Mouse (Mus musculus) heart, adult 8-10 months (tissue): ENCODE results near the gene Pim1. TPM values are rescaled to one million over a fixed set of nuclear protein-coding genes. Genes with fewer than 3 reads are reported as not detected.
"Not testable (repeated sequence)": the region's sequence is repeated elsewhere in the genome, so short reads cannot be mapped to it uniquely, and the experiment has no call there.

Experiments used
- DNase-seq: peaks from one replicate; pipeline ENCODE4 v3.0.0; 2022; ENCODE audit warnings: low spot score
- total RNA-seq, 4 experiments: library from RNA; stranded (reverse); gene quantifications; 2 replicates each; pipeline ENCODE4 v1.2.4; 2022

The Pim1 gene
- total RNA-seq, 4 experiments from 2014 or later: 16.0 to 22.3 (median 17.4) TPM

DNA sequence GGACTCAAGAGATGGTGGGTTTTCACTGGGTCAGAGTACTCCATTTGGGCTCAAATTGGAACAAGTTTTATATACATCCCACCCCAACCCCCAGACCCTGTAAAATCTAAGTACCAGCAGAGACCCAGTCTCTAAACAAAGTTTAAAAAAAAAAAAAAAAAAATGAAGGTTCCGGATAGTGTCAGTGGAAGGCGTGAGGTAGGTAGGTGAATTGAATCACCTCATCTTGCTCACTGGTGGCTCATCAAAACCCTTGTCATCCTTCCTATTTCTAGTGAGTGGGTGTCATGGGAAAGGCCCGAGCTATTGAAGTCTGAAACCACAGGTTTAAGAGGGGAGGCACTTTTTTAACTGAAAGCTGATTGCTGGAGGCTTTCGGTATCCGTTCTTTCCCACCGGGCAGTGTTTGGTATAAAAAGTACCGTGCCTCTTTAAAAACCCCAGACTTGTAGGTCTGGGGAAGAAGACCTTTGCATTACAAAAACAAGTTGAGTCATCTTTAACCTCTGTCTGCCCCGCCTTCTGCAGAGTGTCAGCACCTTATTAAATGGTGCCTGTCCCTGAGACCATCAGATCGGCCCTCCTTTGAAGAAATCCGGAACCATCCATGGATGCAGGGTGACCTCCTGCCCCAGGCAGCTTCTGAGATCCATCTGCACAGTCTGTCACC is 3.6 kb downstream of the Pim1 start:
- DNase-seq: no peak

DNA sequence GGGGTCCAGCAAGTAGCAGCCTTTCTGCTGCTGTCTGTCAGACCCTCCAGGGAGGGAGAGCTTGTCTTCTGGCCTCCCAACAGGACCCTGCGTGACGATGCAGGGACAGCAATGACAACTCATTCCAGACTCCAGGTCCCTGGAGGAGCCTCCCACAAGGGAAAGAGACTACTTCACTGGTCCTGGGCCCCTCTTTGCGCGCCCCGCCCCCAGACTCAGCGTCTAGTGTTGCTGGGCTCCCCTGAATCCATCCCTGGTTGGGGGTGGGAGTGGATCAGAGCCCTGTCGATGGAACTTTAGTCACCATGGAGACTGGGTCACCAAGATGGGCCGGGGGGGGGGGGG is 4.2 kb downstream of the Pim1 start:
- no peak for DNase-seq

DNA sequence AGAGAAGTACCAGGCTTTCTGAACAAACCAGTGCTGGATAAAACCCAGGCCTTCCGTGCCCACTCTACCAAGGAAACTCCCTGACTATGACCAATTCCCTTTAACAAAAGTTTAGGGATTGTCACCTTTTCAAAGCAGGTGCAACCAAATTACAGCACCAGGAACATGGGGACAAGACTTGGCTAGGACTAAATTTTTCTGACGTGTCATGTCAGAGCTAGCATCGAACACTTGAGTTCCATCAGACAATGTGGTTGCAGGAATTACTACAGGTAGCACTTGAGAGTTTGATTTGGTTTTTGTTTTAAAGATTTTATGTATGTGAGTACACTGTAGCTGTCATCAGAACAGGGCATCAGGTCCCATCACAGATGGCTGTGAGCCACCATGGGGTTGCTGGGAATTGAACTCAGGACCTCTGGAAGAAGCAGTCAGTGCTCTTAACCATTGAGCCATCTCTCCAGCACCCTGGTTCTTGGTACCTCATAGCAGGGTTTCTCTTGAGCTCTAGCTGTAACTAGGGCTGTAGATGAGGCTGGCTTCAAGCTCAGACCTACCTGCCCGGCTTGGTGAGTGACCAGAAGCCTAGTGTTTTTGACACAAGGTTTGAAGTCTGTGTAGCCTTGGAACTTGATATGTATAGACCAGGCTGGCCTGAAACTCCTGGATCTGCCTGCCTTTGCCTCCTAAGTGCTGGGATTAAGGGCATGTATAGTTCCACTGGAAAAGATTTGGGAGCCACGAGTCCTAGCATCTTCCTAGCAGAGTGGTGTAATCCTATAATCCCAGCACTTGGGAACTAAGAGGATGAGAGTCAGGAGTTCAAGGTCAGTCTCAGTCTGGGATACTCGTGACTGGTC is 5.9 kb downstream of the Pim1 start:
- no peak for DNase-seq

DNA sequence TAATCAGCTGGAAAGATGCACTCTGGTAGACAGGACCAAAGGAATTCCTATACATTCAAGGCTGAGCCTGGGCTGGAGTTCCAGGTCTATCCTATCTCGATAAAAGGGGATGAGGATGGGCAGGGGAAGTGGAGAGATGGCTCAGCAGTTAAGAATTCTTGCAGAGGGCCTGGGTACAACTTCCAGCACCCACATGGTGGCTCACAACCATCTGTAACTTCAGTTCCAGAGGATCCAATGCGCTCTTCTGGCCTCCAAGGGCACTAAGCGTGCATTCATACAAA is 6.5 kb downstream of the Pim1 start:
- no peak for DNase-seq

DNA sequence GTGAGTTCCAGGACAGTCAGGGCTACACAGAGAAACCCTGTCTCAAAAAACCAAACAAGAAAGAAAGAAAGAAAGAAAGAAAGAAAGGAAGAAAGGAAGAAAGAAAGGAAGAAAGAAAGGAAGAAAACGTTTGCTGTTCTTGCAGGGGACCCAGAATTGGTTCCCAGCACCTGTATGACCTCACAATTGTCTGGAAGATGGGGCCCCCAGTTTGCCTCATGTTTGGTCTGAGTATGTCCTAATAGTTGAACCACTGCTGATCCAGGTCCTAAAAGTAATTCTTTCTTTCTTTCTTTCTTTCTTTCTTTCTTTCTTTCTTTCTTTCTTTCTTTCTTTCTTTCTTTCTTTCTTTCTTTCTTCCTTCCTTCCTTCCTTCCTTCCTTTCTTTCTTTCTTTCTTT is 6.9 kb downstream of the Pim1 start:
- DNase-seq: not testable (repeated sequence)

DNA sequence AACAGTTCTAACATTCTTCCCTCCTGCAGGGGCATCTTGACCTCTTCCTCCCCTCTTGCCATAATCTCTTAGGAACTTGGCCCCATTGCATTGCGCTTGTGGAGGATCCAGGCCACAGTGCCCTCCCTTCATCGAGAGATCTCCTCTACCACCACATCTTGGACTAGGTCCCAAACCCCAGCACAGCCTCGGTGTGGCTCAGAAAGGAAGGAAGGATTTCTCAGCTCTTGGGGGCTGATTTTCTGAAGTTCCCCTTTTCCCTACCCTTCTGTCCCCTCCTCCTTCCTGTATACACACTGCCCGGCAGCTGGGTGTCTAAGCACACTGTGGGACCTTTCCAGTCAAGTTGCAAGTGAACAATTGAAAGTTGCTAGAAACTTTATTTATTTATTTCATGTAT is 7.5 kb downstream of the Pim1 start:
- DNase-seq: peak; percentile 45

DNA sequence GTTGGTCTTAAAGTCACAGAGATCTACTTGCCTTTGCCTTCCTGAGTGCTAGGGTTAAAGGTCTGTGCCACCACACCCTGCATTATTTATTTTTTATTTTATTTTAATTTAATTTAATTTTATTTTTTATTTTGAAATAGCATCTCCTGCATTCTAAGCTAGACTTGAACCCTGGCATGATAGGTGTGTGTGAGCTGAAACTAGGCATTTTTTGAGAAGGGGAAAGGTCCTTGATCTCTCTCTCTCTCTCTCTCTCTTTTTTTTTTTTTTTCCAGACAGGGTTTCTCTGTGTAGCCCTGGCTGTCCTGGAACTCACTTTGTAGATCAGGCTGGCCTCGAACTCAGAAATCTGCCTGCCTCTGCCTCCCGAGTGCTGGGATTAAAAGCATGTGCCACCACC is 8.4 kb downstream of the Pim1 start:
- DNase-seq: not testable (repeated sequence)

DNA sequence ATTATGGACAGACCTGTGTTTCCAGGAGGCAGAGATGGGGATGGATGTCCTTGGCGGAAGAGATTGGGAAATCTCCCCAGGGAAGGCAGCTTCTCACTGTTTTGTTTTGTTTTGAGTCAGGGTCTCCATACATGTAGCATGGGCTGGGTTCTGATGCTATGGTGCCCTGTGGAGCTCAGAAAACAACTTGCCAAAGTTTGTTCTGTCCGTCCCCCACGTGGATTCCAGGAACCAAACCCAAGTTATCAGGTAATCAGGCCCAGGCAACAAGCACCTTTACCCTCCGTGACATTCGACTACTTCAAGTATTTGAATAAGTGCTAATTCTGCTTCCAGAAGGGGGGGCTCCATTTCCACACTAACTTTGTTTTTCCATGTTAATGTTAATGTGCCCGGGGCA is 9.0 kb downstream of the Pim1 start:
- DNase-seq: no peak

DNA sequence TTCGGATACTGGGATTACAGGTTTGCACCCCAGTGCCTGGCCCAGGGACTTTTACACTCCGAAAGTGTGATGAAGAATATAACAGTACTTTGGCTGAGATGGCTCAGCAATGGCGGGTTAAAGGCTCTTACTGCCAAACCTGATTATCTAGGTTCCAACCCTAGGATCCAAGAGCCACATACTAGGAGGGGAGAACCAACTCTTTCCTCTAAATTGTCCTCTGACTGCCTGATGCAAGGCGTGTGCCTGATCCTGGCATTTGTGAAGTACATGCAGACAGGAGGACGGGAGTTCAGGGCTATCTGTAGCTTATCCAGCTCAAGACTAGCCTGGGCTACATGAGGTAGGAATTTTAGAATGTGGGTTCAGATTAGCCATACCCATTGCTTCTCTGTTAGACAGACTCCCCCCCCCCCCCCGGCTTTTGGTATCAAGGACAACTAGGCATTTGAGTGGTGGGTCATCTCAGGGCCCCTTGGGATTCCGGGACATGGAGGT is 9.7 kb downstream of the Pim1 start:
- DNase-seq: no peak

DNA sequence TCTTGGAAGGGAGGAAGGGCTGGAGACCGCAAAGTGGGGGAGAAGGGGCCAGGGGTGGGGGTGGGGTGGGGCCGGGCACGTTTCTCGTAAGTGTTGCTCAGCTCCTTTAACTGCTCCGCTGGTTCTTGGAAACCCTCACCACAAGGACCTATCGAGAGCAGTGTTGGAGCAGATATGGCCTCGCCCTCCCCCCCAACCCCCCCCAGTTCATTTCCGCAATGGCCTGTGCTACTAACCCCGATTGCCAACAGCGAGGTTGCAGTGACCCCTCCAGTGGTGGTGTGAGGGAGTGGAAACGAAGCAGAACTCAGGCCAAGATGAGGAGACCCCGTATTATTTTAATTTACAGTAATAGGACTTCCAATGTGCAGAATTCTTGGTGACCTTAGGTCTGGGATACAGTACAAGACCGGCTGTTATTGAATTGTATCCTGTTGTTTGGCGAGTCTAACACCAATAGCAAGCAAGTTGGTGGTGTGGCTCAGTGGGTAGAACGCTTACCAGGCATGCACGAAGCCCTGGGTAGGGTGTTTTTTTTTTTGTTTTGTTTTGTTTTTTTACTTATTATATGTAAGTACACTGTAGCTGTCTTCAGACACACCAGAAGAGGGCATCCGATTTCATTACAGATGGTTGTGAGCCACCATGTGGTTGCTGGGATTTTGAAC is 10.4 kb downstream of the Pim1 start:
- no peak for DNase-seq

DNA sequence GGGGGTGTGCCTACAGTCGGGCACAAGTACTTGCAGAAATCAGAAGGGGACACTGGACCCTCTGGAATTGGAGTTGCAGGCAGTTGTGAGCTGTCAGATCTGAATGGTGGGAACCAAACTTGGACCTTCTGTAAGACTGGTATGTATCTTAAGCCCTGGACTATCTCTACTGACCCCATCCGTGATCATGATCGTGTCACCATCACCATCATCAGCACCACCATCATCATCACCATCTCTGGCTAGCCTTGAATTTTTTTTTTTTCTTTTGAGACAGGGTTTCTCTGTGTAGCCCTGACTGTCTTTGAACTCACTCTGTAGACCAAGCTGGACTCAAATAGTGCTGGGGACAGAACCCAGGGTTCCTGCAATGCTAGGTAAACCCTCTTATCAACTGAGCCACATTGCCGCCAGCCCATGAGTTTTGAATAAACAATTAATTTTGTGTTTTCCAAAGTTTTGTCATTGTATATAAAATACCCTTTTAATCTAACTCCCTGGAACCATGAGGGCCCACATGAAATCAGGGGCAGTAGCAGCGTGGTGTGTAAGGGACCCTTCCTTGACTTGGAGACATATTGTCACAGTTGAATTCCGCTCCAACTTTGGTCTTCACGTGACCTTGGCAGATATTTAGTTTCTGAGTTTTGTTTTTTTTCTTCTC is 11.6 kb downstream of the Pim1 start:
- DNase-seq: no peak

DNA sequence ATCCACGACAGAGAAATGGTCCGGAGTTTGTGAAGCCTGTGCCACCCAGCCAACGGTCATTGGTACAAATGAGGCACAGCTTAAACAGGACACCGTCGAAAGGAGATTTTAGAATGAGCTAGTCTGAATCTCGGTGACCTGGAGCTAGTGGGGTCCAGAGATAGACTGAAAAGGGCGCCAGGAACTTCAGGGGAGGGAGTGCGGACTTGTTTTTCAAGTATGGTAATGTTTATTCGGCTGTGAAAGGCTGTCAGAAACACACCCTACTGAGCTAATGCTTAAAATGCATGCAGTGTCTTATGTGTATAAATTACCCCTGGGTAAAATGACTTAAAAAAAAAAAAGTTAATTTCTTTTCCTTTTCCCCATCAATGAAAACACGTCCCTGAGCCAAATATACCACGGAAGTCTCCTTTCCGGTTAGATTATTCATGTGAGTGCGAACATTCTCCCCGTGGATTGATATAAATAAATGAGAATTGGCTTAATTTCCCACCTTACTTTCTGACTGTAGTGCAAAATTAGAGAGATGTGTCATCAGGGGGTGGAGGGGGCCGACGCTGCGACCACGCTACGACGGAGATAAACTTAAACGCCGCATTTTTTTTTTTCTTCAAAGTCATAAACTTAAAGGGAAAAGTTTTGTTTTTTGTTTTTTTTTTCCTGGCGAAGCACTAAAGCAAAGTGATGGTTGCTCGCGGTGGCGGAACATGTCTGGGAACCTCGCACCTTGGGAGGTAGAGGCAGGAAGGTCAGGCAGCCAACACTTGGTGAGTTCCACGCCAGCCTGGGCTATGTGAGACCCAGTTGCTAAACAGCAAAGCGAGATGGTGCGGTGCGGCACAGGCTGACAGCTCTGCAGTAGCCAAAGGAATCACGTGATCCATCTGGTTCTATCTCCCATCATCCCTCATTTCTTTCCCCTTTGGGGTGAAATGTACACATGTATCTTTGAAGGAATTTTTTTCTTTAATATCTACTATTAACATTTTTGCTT is 12.4 kb downstream of the Pim1 start:
- DNase-seq: no peak

DNA sequence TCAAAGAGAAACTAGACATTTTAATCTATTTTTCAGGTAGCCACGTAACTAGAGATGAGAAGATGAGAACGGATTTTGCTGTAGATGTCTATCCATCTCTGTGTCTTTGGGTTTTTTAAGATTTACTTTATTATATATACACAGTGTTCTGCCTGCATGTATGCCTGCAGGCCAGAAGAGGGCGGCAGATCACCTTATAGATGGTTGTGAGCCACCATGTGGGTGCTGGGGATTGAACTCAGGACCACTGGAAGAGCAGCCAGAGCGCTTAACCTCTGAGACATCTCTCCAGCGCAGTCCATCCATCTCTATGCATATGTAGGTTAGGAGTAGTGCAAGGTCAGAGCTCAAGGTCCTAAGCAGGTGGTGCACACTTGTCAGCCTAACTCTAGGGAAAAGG is 13.1 kb downstream of the Pim1 start:
- no peak for DNase-seq

DNA sequence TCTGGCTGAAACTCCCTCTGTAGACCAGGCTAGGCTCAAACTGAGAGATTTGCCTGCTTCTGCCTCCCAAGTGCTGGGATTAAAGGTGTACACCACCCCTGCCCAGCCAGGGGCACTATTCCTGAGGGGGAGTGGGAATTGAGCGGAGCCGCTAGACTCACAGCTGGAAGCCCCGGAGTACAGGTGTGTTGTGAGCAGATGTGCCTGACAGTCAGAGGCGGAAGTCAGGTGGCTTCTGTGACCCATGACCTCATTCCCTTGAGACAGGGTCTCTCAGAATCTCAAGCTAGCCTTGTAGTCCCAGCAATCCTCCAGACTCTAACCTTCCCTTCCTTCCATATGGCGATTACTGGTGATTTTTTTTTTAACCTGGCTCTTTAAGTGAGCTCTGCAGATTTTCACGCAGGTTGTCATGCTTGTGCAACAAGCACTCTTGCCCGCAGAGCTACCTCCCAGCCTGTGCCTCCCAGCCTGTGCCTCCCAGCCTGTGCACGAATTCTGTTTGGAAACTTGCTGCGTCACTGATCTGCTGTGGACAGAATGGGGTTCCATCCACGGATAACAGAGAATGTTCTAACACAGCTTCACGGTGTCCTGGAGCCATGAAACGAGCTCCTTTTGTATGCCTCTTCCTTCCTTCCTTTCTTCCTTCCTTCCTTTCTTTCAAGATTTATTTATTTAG is 18.5 kb downstream of the Pim1 start:
- no peak for DNase-seq

DNA sequence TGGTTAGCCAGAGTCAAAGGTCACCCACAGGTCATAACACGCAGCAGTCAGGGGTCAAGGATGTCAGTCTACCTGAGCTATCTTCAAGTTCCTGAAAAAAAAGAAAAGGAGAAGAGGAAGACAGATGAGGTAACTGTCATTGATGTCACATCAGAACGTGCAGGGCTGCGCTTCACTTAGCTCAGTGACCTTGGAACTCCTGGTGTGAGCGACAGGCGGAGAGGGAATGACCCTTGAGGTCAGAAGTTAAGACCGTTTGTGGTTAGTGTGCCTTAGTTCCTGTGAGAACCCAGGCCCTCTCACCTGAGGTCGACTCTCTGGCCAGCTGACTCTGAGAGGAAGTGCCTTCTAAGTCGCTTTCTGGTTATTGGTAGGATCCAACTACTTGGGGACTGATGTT is 20.1 kb downstream of the Pim1 start:
- no peak for DNase-seq

DNA sequence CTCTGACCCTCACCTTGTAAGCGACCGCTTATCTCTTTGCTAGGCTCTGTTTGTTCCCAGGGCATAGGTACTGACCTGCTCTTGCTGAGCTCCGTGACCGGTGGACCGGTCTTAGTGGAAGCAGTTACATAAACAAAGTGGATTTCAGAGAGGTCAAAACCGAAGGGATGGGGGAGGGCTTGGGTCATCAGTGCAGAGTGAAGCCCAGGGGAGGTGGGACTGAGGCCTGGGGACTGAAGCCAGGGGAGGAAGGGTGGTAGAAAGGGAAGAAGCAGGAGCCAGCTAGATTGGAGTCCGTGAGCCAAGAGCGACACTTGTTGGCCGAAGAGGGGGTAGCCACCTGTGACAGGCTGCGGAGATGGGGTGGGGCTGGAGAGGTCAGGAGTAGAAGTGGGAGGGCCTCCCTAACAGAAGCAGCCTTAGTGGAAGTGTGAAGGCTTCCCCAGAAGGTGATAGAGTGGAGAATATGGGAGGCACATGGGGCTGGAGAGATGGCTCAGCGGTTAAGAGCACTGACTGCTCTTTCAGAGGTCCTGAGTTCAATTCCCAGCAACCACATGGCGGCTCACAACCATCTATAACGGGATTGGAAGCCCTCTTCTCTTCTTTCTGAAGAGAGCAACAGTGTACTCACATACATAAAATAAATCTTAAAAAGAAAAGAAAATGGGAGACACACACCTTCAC is 22.6 kb downstream of the Pim1 start:
- peak; percentile 43 for DNase-seq

DNA sequence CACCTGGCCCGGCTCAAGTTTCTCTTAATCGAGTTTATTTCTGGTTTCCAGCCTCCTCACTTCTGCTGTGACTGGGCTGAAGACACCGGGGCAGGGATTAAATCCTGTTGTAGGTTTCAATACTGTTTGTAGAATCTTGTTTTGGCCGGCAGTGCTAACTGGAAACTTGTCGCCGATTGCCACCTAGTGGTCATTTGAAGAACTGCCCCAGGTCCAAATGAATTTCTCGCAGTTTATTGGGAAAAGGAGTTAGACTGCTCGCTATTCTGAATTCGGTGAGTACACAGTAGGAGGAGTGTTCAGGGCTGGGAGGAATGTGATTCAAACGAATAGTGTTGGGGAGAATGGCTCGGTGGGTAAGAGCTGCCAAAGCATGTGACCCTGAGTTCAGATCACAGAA is 23.9 kb downstream of the Pim1 start:
- peak; percentile 88 for DNase-seq

DNA sequence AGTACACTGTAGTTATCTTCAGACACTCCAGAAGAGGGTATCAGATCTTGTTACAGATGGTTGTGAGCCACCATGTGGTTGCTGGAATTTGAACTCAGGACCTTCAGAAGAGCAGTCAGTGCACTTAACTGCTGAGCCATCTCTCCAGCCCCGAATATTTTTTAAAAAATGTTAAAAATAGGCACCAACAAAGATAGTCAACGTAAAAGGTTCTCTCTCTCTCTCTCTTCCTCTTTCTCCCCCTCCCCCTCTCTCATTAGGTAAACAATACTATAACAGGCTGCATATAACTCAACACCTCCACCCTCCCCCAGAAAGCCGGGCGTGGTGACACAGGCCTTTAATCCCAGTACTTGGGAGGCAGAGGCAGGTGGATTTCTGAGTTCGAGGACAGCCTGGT is 28.1 kb downstream of the Pim1 start:
- DNase-seq: not testable (repeated sequence)

DNA sequence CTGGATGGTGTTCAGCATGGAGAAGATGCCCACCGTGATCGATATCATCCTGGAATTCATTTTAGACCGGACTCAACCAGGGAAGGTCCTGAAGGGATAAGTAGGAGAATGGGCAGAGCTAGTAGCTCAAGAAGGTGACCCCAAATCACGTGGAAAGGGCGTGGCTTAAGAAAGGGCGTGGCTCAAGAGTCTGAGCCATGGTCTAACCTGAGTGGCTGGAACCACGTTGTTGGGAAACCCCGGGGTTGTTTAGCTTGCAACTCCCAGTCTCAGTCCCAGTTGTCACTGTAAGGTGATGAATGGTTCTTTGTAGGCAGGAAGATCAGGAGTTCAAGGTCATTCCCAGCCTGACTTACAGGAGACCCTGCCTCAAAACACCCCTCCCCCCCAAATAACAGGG is 29.2 kb downstream of the Pim1 start:
- no peak for DNase-seq

DNA sequence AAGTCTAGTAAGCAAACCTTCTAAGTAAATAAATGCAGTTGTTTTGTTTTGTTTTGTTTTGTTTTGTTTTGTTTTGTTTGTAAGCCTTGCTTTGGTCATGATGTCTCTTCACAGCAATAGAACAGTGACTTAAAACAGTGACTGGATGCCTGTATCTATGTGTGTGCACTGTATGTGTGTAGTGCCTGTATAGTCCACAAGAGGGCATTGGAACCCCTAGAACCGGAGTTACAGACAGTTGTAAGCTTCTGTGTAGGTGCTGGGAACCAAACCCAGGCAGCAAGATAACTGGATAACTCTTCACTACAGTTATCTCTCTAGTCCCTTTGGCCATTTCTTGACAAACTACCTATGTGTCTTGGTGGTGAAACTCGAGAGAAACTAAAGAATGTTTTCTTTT is 35.1 kb downstream of the Pim1 start:
- DNase-seq: no peak
